Mouse (Mus musculus) liver, postnatal 0 days (tissue): Measurements from ENCODE around the gene Fancd2. TPM values are rescaled to one million over a fixed set of nuclear protein-coding genes. Genes with fewer than 3 reads are reported as not detected.

Source experiments
- ATAC-seq: fragments of 200-750 bp; cut with Nextera tagmentation; 2 replicates; pipeline ENCODE4 v1.8.0; 2017; ENCODE audit warnings: mild to moderate bottlenecking, moderate library complexity
- DNase-seq: peaks from one replicate; pipeline ENCODE4 v3.0.0-alpha.2; 2016
- H3K27ac ChIP-seq: fragments of 300-500 bp; sonication (generic); 2 replicates; pipeline ENCODE4 v1.5.1; 2014; ENCODE audit warnings: antibody characterized with exemption, moderate library complexity, mild to moderate bottlenecking, low read depth
- H3K27me3 ChIP-seq: fragments of 300-500 bp; sonication (generic); 2 replicates; pipeline ENCODE4 v1.6.1; 2014; ENCODE audit warnings: low read length, control low read depth, mixed read lengths; ENCODE audit not compliant: insufficient read depth
- H3K36me3 ChIP-seq: fragments of 300-500 bp; sonication (generic); replicated peaks from 2 replicates; pipeline ENCODE4 v1.6.1; 2014; ENCODE audit warnings: mild to moderate bottlenecking, control low read depth, low read length, moderate library complexity, mixed read lengths; ENCODE audit not compliant: insufficient read depth
- H3K4me1 ChIP-seq: fragments of 300-500 bp; sonication (generic); 2 replicates; pipeline ENCODE4 v1.6.1; 2014; ENCODE audit warnings: antibody characterized with exemption, mild to moderate bottlenecking, control low read depth; ENCODE audit not compliant: insufficient read depth
- H3K4me2 ChIP-seq: fragments of 300-500 bp; sonication (generic); 2 replicates; pipeline ENCODE4 v1.6.1; 2014; ENCODE audit warnings: low read depth, mild to moderate bottlenecking, low read length, moderate library complexity, mixed read lengths
- H3K4me3 ChIP-seq: fragments of 300-500 bp; sonication (generic); 2 replicates; pipeline ENCODE4 v1.5.1; 2014; ENCODE audit warnings: low read depth, low read length
- H3K9ac ChIP-seq: fragments of 300-500 bp; sonication (generic); replicated peaks from 2 replicates; pipeline ENCODE4 v1.6.1; 2014; ENCODE audit warnings: mild to moderate bottlenecking, moderate library complexity
- H3K9me3 ChIP-seq: fragments of 300-500 bp; sonication (generic); 2 replicates; pipeline ENCODE4 v1.6.1; 2016; ENCODE audit warnings: mild to moderate bottlenecking, control low read depth, low read length, mixed read lengths
- CTCF ChIP-seq: sonication (generic); IDR thresholded peaks from 2 replicates; pipeline ENCODE4 v1.5.1; 2016; ENCODE audit warnings: antibody characterized with exemption, low read depth
- EP300 ChIP-seq: IDR thresholded peaks from 2 replicates; pipeline ENCODE4 v1.6.1; 2016; ENCODE audit warnings: antibody characterized with exemption, low read depth, mild to moderate bottlenecking
- WGBS: fragments of 180-500 bp; shearing (Covaris S2); extraction: QIAGEN DNeasy Blood & Tissue Kit; methylation state at CpG from one replicate; pipeline ENCODE4 v1.1.7; 2014; ENCODE audit not compliant: insufficient replicate concordance; 5-methylcytosine and 5-hydroxymethylcytosine counted together
- polyA plus RNA-seq: library from polyadenylated mRNA; unstranded; fragments of >200 nt; fragmentation: Nextera tagmentation; extraction: Ambion mirVana; gene quantifications from 2 replicates; pipeline ENCODE4 v1.2.1, GENCODE M21; 2015

The Fancd2 gene
- polyA plus RNA-seq, 1 experiment from 2014 or later: 4.5 TPM

DNA sequence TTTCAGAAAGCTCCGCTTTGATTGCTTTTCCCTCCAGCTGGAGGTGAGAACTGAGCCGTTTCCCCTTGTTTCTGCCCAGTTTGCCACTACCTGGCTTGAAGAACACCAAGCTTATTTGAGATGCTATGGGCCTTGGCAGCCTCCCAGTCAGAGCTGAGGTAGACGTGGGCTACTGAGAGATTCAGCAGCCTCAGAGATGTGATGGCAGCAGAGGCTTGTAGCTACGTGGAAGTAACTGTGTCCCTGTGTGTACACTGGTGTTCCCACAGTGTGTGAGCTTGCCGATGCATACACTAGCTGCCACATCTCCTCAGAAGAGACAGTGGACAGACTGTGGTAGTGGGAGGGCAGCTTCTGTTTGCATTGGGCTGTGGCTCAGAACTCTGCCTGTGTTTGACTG is 53.6 kb downstream of the Fancd2 start:
- Histone ChIP-seq H3K9ac (no peak overlapping the region), H3K9me3 (no peaks in the 10 kb centered on the region), H3K36me3 (peaks cover 8% of the 10 kb centered on the region; the same call in 1 of the 2 replicates), H3K27ac (no peak overlapping the region), H3K27me3 (no peaks in the 10 kb centered on the region), H3K4me2 (no peak overlapping the region), H3K4me3 (no peak overlapping the region), H3K4me1 (no peaks in the 10 kb centered on the region)
- TF ChIP-seq EP300 (no peak), CTCF (no peak)
- ATAC-seq: no peak
- WGBS: 79% methylated on average over 5 of the region's 5 CpGs
- DNase-seq: no peak

DNA sequence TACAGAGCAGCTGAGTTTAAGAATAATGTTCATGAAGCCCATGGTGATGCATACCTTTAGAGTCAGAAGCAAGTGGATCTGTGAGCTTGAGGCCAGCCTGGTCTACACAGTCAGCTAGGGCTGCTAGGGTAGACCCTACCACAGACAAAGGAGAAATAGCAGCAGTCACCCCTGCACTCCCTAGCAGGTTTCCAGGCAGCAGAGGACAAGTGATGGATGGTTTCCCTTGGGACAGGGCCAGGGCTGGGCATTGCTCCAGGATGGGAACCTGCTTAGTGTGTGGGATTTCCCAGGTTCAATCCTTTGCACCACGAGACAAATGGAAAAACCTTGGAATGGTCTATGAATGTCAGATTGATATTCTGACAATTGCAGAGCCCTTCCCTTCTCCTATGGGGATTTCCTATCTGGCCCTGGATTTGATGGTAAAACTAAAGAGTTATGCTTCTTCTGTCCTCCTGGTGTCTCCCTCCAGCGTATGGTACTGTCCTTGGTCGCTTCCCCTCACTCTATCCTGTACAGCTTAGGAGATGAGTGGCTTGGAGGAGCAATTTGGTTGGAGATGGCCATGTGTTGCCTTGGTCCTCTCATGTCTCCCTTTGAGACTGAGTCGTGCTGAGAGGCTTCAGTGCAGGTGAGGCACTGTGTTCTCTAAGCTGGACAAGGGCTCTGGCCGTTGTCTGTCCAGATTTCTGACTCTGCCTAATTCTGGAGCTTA is 55.1 kb downstream of the Fancd2 start:
- H3K4me3 ChIP-seq: no peak overlapping the region
- no peak overlapping the region for H3K4me2 ChIP-seq
- 80% methylated on average over 5 of the region's 5 CpGs for WGBS
- DNase-seq (peak; percentile 26), ATAC-seq (no peak)
- TF ChIP-seq EP300: no peak
- TF ChIP-seq CTCF: 0 out of 2 replicates have a peak, but pooled peaks have one; percentile 15
- no peak overlapping the region for H3K9ac ChIP-seq
- H3K27ac ChIP-seq: no peak overlapping the region
- H3K9me3 ChIP-seq: no peaks in the 10 kb centered on the region
- H3K27me3 ChIP-seq: no peaks in the 10 kb centered on the region
- H3K4me1 ChIP-seq: no peaks in the 10 kb centered on the region
- H3K36me3 ChIP-seq: peaks cover 4% of the 10 kb centered on the region; the same call in 1 of the 2 replicates

DNA sequence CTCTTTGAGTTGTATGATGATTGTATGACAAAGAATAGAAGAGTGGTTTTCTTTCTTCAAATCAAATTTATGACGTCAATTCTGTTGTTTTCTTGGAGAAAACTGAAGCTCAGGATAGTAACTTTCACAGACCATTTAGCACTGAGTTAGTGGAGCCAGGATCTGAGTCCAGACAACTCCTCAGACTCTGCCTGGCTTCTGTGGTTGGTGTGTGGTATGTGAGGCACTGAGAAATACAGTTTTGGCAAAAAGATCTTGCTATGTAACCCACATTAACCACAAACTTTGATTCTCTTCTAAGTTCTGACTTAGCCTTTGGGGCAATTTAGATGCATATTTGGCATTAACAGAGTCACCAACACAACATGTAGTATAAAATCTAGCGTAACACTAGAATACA is 61.2 kb downstream of the Fancd2 start:
- TF ChIP-seq CTCF (no peak), EP300 (no peak)
- H3K27ac ChIP-seq: no peak overlapping the region
- DNase-seq (no peak), ATAC-seq (no peak)
- no peak overlapping the region for H3K4me3 ChIP-seq
- WGBS: 92% methylated on average over 2 of the region's 2 CpGs
- no peak overlapping the region for H3K9ac ChIP-seq
- 0 out of 2 replicates have a peak, but pooled peaks cover 4% of the 10 kb centered on the region for H3K36me3 ChIP-seq
- no peaks in the 10 kb centered on the region for H3K9me3 ChIP-seq
- no peak overlapping the region for H3K4me2 ChIP-seq
- no peaks in the 10 kb centered on the region for H3K4me1 ChIP-seq
- no peaks in the 10 kb centered on the region for H3K27me3 ChIP-seq

DNA sequence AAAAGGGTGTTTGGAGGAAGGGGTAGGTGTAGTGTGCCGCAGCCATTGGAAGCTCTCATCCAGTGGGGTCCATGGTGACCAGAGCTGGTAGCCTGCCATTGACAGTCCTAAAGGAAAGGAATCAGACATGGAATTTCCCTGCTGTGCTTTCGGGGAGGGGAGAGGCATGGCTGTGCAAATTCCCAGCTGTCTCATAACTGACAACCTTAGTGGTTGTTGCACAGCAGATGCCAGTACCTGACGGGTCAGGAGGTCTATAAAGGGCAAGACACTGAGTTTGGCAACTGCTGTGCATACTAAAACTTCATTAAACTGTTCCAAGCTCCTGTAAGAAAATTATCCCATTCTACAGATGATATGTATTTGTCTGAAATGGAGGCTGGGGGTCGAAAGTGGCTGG is 66.5 kb downstream of the Fancd2 start:
- no peak overlapping the region for H3K4me2 ChIP-seq
- H3K9me3 ChIP-seq: no peaks in the 10 kb centered on the region
- no peaks in the 10 kb centered on the region for H3K36me3 ChIP-seq
- no peak overlapping the region for H3K9ac ChIP-seq
- H3K27me3 ChIP-seq: no peaks in the 10 kb centered on the region
- TF ChIP-seq CTCF: no peak
- no peak for TF ChIP-seq EP300
- H3K4me1 ChIP-seq: no peaks in the 10 kb centered on the region
- no peak for DNase-seq
- no peak for ATAC-seq
- H3K4me3 ChIP-seq: no peak overlapping the region
- H3K27ac ChIP-seq: no peak overlapping the region
- WGBS: 89% methylated on average over 4 of the region's 4 CpGs

DNA sequence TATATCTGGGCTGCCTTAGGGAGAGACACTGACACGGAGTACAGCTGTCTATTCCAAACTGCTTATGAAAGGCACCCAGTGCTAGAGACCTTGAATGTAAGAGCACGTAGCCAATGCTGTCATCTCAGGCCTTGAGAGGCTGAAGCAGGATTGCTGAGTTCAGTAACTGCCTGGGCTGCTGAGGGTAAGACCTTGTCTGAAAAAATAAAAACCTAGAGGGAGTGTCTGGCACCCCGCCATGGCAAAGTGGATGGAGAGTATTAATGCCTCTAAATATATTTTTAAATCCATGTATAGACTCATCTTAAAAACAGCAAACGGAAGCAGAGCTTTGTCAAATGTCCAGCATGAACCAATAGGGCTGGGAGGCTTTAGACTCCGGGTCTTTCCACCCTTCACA is 68.4 kb downstream of the Fancd2 start:
- Histone ChIP-seq H3K9ac (no peak overlapping the region), H3K27ac (no peak overlapping the region), H3K36me3 (no peaks in the 10 kb centered on the region), H3K4me2 (no peak overlapping the region), H3K27me3 (no peaks in the 10 kb centered on the region), H3K4me1 (peaks cover 4% of the 10 kb centered on the region; the same call in 1 of the 2 replicates), H3K4me3 (no peak overlapping the region), H3K9me3 (no peaks in the 10 kb centered on the region)
- TF ChIP-seq EP300 (no peak), CTCF (no peak)
- ATAC-seq: no peak
- DNase-seq: no peak
- WGBS: 83% methylated on average over 5 of the region's 5 CpGs

DNA sequence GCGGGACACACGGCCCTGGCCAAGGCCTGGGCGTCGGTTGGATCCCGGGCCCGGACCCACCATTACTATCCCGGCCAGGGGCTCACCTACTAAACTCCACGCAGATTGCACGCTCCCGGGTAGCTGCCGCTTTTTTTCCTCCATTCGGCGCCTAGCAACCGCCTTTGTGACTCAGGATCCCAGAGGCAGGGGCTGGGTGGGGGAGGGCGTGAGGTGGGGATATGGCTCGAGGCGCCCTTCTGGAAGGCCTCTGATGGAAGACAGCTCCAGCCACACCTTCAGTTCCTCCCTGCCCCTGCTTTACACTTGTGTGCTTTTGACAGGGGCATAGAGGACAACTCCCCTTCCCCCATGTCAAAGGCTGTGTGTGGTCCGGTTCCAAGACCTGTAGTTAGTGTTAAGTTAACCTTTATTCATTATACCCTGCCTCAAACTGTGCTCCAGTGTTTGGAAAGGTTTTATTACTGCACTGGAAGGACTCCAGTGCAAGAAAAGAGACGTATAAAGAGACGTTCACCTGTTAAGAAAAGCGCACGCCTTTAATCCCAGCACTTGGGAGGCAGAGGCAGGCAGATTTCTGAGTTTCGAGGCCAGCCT is 69.2 kb downstream of the Fancd2 start, which contains the start of gene Fancd2os:
Gene Fancd2os (minus strand): TSS at position 173 of the 597 bp plus-strand sequence.
- ATAC-seq: no peak
- Histone ChIP-seq H3K9ac (no peak within 1 kb of the TSS), H3K27ac (no peak within 1 kb of the TSS), H3K36me3 (no peaks in the 10 kb centered on the region), H3K9me3 (no peaks in the 10 kb centered on the region), H3K27me3 (no peaks in the 10 kb centered on the region), H3K4me1 (peaks cover 8% of the 10 kb centered on the region), H3K4me3 (no peak within 1 kb of the TSS), H3K4me2 (no peak within 1 kb of the TSS)
- WGBS: 73% methylated on average over 23 of the region's 23 CpGs
- DNase-seq: no peak
- TF ChIP-seq EP300 (no peak), CTCF (no peak)
